Mouse (Mus musculus) bone marrow, adult 2 months (tissue): ENCODE data around the gene Haus4. TPM values are rescaled to one million over a fixed set of nuclear protein-coding genes. Genes with fewer than 3 reads are reported as not detected.

Source experiments
- H3K27ac ChIP-seq: fragments of 200-500 bp; 2 replicates; pipeline ENCODE4 v1.5.1; 2012; ENCODE audit warnings: low read depth, mild to moderate bottlenecking, control low read depth, inconsistent platforms, low read length; ENCODE audit not compliant: control insufficient read depth, poor library complexity, insufficient read depth
- H3K4me1 ChIP-seq: fragments of 200-500 bp; 2 replicates; pipeline ENCODE4 v1.6.1; 2011; ENCODE audit warnings: low read length; ENCODE audit not compliant: control insufficient read depth, insufficient read depth
- H3K4me3 ChIP-seq: fragments of 200-500 bp; replicated peaks from 2 replicates; pipeline ENCODE3; 2011; ENCODE audit warnings: mild to moderate bottlenecking, low read depth, low read length, control low read depth; ENCODE audit not compliant: control insufficient read depth
- CTCF ChIP-seq: fragments of 200-500 bp; IDR thresholded peaks from 2 replicates; pipeline ENCODE4 v1.5.1; 2011; ENCODE audit warnings: low read length, control low read depth; ENCODE audit not compliant: control insufficient read depth, insufficient read depth
- POLR2A ChIP-seq: fragments of 200-500 bp; IDR thresholded peaks from 2 replicates; pipeline ENCODE4 v1.6.1; 2011; ENCODE audit warnings: low read depth, mild to moderate bottlenecking, control low read depth, low read length, borderline replicate concordance; ENCODE audit not compliant: control insufficient read depth
- WGBS: fragments of 180-500 bp; shearing (Covaris S2); methylation state at CpG from one replicate; pipeline ENCODE4 v1.1.7; 2018; 5-methylcytosine and 5-hydroxymethylcytosine counted together
- polyA plus RNA-seq: library from polyadenylated mRNA; stranded (reverse); fragments of >200 nt; gene quantifications from 2 replicates; pipeline ENCODE4 v1.2.4, GENCODE M21; 2011; ENCODE audit warnings: low replicate concordance; ENCODE audit not compliant: missing spikeins, insufficient read depth, insufficient read length

Gene Haus4
- polyA plus RNA-seq, 1 experiment = 32.6 TPM

DNA sequence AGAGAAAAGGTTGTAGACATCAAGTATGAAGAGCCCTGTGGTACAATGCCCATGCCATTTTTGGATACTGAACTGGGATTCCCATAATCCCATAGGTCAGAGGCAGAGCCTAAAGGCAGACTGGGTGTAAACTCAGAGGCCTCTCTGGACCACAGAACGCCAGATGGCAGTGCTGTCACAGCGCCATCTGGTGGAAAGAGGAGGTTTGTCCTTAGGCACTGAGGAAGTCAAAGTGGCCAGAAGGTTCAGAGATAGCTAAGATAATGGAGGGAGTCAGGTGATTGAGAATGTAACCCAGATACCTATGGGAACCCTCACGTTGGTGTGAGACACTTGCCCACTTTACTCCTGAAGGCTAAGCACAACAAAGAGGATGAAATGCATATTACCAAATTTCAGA lies 60.2 kb downstream of the Haus4 start:
- no peak overlapping the region for H3K4me3 ChIP-seq
- H3K27ac ChIP-seq = no peak overlapping the region
- TF ChIP-seq POLR2A (no peak), CTCF (peak; percentile 98)
- WGBS = 0% methylated on average over 3 of the region's 3 CpGs
- no peaks in the 10 kb centered on the region for H3K4me1 ChIP-seq

DNA sequence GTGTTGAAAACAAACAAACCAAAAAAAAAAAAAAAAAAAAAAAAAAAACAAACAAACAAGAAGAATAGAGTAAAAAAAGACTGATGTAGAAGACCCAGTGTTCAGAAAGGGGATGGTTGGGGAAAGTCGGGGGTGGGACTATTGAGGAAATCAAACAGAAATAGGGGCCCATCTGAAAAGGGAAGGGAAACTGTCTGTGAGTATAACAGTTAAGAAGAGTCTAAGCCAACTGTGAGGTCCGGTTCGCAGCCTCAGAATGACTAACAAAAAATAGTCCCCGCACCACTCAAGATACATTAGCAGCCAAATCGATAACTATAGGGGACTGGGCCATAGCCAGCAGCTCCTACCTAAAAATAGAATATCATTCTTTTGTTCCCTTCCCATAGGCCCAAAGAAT lies 61.2 kb downstream of the Haus4 start:
- H3K4me3 ChIP-seq = no peak overlapping the region
- no peaks in the 10 kb centered on the region for H3K4me1 ChIP-seq
- WGBS = 44% methylated on average over 5 of the region's 5 CpGs
- TF ChIP-seq CTCF = no peak
- no peak for TF ChIP-seq POLR2A
- H3K27ac ChIP-seq = no peak overlapping the region

- TF ChIP-seq CTCF (no peak), POLR2A (no peak)
- peak overlapping the region; percentile 1 for H3K4me3 ChIP-seq
- WGBS = 44% methylated on average over 18 of the region's 18 CpGs
- no peaks in the 10 kb centered on the region for H3K4me1 ChIP-seq
- no peak overlapping the region for H3K27ac ChIP-seq
Measured at GRCm38 (mm10) chr14:54492345-54493131, 61.9 kb downstream of the Haus4 start.

Other genes starting within 250 kb of the Haus4 start
- 39.1 and 64.9 TPM in 2 replicates for gene Oxa1l, start 193.8 kb downstream of the Haus4 start, polyA plus RNA-seq
- gene Slc7a7, start 136.8 kb downstream of the Haus4 start, polyA plus RNA-seq = 5.8 and 15.2 TPM in 2 replicates
- 81.1 and 169 TPM in 2 replicates for gene Mrpl52, start 127.7 kb downstream of the Haus4 start, polyA plus RNA-seq
- gene Mmp14, start 123.0 kb downstream of the Haus4 start, polyA plus RNA-seq = 6.7 and 17.2 TPM in 2 replicates
- 21.5 and 29.0 TPM in 2 replicates for gene Lrp10, start 90.5 kb downstream of the Haus4 start, polyA plus RNA-seq
- gene Rem2, start 78.5 kb downstream of the Haus4 start, polyA plus RNA-seq = 0.80 TPM in 1 of 2 replicates, not detected in the other
- gene Prmt5, start 37.1 kb downstream of the Haus4 start, polyA plus RNA-seq = 15.6 and 49.1 TPM in 2 replicates
- gene Ajuba, start 22.9 kb upstream of the Haus4 start, polyA plus RNA-seq = 5.1 TPM in 1 of 2 replicates, not detected in the other
- gene 4931414P19Rik, start 51.4 kb upstream of the Haus4 start, polyA plus RNA-seq = 6.6 and 10.2 TPM in 2 replicates
- 69.3 and 91.4 TPM in 2 replicates for gene Psmb5, start 63.4 kb upstream of the Haus4 start, polyA plus RNA-seq
- 0.47 TPM in 1 of 2 replicates, not detected in the other for gene Psmb11, start 66.8 kb upstream of the Haus4 start, polyA plus RNA-seq
- gene Gm17606, start 86.3 kb upstream of the Haus4 start, polyA plus RNA-seq = not detected in 2 replicates
- gene Cdh24, start 86.7 kb upstream of the Haus4 start, polyA plus RNA-seq = 4.1 and 7.0 TPM in 2 replicates
- gene 1700123O20Rik, start 131.6 kb upstream of the Haus4 start, polyA plus RNA-seq = 14.8 and 35.0 TPM in 2 replicates
- 284 and 378 TPM in 2 replicates for gene Acin1, start 132.3 kb upstream of the Haus4 start, polyA plus RNA-seq
- gene Gm29776, start 144.2 kb upstream of the Haus4 start, polyA plus RNA-seq = not detected in 2 replicates
- gene Cebpe, start 157.6 kb upstream of the Haus4 start, polyA plus RNA-seq = 41.3 and 90.9 TPM in 2 replicates
- 2.6 and 4.5 TPM in 2 replicates for gene Slc7a8, start 227.3 kb upstream of the Haus4 start, polyA plus RNA-seq